Mouse (Mus musculus) ES-Bruce4 (cell line): ENCODE results near the gene Sin3b.

Source experiments
- CTCF ChIP-seq: IDR thresholded peaks from one replicate; pipeline ENCODE4 v1.8.1; 2011; ENCODE audit warnings: low read depth, low read length
- EP300 ChIP-seq: IDR thresholded peaks from 2 replicates; pipeline ENCODE4 v1.6.1; 2011; ENCODE audit warnings: low read depth, low read length; ENCODE audit not compliant: insufficient read depth
- POLR2A ChIP-seq: IDR thresholded peaks from one replicate; pipeline ENCODE4 v1.8.1; 2011; ENCODE audit warnings: low read length; ENCODE audit not compliant: insufficient read depth

DNA sequence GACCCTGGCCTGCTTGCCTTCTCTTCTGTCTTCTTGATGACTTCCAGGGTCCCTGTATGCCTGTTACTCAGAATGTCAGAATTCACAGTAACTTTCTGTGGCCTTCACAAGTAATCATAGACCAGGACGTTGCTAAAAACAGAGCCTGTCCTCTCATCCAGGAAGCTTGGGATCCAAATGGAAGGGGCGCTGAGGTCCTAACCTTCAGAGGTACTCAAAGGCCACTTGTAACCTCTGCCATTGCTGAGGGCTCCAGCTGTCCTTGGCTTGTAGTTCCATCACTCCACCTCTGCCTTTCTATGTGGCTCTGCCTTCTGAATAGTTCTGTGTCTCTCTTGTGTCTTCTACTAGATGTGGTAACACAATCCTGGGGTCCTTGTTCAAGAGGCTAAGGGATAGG lies 30.7 kb downstream of the Sin3b start:
- TF ChIP-seq EP300 (no peak), CTCF (no peak), POLR2A (no peak)
